Comparison of ENCODE assay signal across 30 mouse cellular contexts in genomic region chr4:121090211-121090610, GRCm38 (mm10). TPM values are rescaled to one million over a fixed set of nuclear protein-coding genes. Genes with fewer than 3 reads are reported as not detected.
A peak's percentile ranks its signal among the peaks of the same experiment; 100 is the strongest.
DNase-seq lines count a peak whose midpoint lies in the region; ATAC-seq lines count a peak whose summit lies in the region.
"Had no signal": no experiment of that assay in that cellular context is flagged by ENCODE, and none has a peak within 500 bp of the region (broad histone marks: within the 10 kb centered on the region; RNA-seq: fewer than 3 reads in every experiment).

No protein-coding gene starts in this region.

- no peak overlapping the region for H3K27ac ChIP-seq in kidney, embryonic 14.5 days (ENCODE audit: low read depth, low read length)
- H3K27ac ChIP-seq: embryonic facial prominence, embryonic 10.5 days; embryonic facial prominence, embryonic 13.5 days; forebrain, embryonic 12.5 days; forebrain, embryonic 15.5 days; hindbrain, embryonic 10.5 days; hindbrain, embryonic 13.5 days had no signal

- no peak for ATAC-seq in kidney, embryonic 14.5 days (ENCODE audit: low FRiP score, low TSS enrichment)
- ATAC-seq: forebrain, embryonic 15.5 days; hindbrain, embryonic 16.5 days; Patski had no signal

- H3K4me1 ChIP-seq in kidney, embryonic 14.5 days (ENCODE audit: control insufficient read depth, insufficient read depth, low read length) = no peaks in the 10 kb centered on the region
- H3K4me1 ChIP-seq: embryonic facial prominence, embryonic 10.5 days; embryonic facial prominence, embryonic 13.5 days; forebrain, embryonic 12.5 days; forebrain, embryonic 15.5 days; hindbrain, embryonic 10.5 days; hindbrain, embryonic 13.5 days had no signal

- DNase-seq in kidney, adult 11 months = peak; percentile 52
- no peak for DNase-seq in kidney, postnatal 4 days
- DNase-seq in kidney, adult 8-10 months = peak; percentile 33 to 37
- DNase-seq in kidney, postnatal 14 days = peak; percentile 21
- DNase-seq in cerebellum, postnatal 14 days = no peak
- DNase-seq in natural killer cell, adult 2 months (ENCODE audit: low spot score in 2 of 2) = no peak
- DNase-seq: adrenal gland, postnatal 10 days; adrenal gland, postnatal 36 days; B cell, adult 2 months; cerebellum, adult 18-20 months; cerebellum, adult 9-11 months; cerebellum, postnatal 36 days; embryo, embryonic 11 days; gastrocnemius, postnatal 25 days had no signal

- H3K4me3 ChIP-seq in kidney, embryonic 14.5 days (ENCODE audit: low read length) = no peak overlapping the region
- H3K4me3 ChIP-seq: embryonic facial prominence, embryonic 10.5 days; embryonic facial prominence, embryonic 13.5 days; erythroblast, embryonic 14.5 days; forebrain, embryonic 12.5 days; forebrain, embryonic 15.5 days; hindbrain, embryonic 10.5 days; hindbrain, embryonic 13.5 days had no signal

- no peak overlapping the region for H3K9ac ChIP-seq in kidney, embryonic 14.5 days (ENCODE audit: low read depth, low read length)
- H3K9ac ChIP-seq: embryonic facial prominence, embryonic 13.5 days; forebrain, embryonic 12.5 days; forebrain, embryonic 15.5 days; hindbrain, embryonic 13.5 days had no signal

- 88% methylated on average over 4 of the region's 4 CpGs for WGBS in kidney, embryonic 14.5 days

- H3K36me3 ChIP-seq in kidney, embryonic 14.5 days (ENCODE audit: control insufficient read depth, insufficient read depth, low read length) = peaks cover 57% of the 10 kb centered on the region

- H3K9me3 ChIP-seq in kidney, embryonic 14.5 days (ENCODE audit: control insufficient read depth, low read length) = no peaks in the 10 kb centered on the region
- H3K9me3 ChIP-seq: embryonic facial prominence, embryonic 10.5 days; embryonic facial prominence, embryonic 13.5 days; forebrain, embryonic 12.5 days; forebrain, embryonic 15.5 days; G1E; hindbrain, embryonic 10.5 days; hindbrain, embryonic 13.5 days had no signal

- no peak overlapping the region for H3K4me2 ChIP-seq in kidney, embryonic 14.5 days (replicated peaks; ENCODE audit: low read depth, low read length)
- H3K4me2 ChIP-seq: embryonic facial prominence, embryonic 13.5 days; forebrain, embryonic 12.5 days; forebrain, embryonic 15.5 days; heart, embryonic 11.5 days; hindbrain, embryonic 13.5 days had no signal

- no peaks in the 10 kb centered on the region for H3K27me3 ChIP-seq in kidney, embryonic 14.5 days (ENCODE audit: control insufficient read depth, insufficient read depth, low read length)
- H3K27me3 ChIP-seq: CH12.LX; embryonic facial prominence, embryonic 13.5 days; forebrain, embryonic 12.5 days; forebrain, embryonic 15.5 days; hindbrain, embryonic 13.5 days; Patski had no signal

RNA-seq across cellular contexts. Expression of gene Zmpste24, which starts 7.8 kb away (rescaled TPM):
- polyA plus RNA-seq in kidney, embryonic 14.5 days (2014; fragmentation: Nextera tagmentation; extraction: Ambion mirVana) = 20.6 and 28.5 TPM in 2 replicates

RNA-seq across cellular contexts. Expression of gene Tmco2, which starts 18.8 kb away (rescaled TPM):
- not detected in 2 replicates for polyA plus RNA-seq in kidney, embryonic 14.5 days (2014; fragmentation: Nextera tagmentation; extraction: Ambion mirVana)
- polyA plus RNA-seq: cortical plate, adult 2 months; embryonic facial prominence, embryonic 10.5 days; embryonic facial prominence, embryonic 13.5 days; erythroblast, embryonic 14.5 days; forebrain, embryonic 12.5 days; forebrain, embryonic 15.5 days; G1E; heart, embryonic 11.5 days; heart, embryonic 14.5 days; heart, postnatal 0 days; hindbrain, embryonic 10.5 days; hindbrain, embryonic 13.5 days; hindbrain, embryonic 16.5 days; Patski had no signal

RNA-seq across cellular contexts. Expression of gene Col9a2, which starts 51.0 kb away (rescaled TPM):
- 1.7 and 3.2 TPM in 2 replicates for polyA plus RNA-seq in kidney, embryonic 14.5 days (2014; fragmentation: Nextera tagmentation; extraction: Ambion mirVana)
- polyA plus RNA-seq: G1E had no signal

Comparison
In these comparisons a context has a peak if more than half of its experiments do, and no peak if none do; other contexts are left out.
1. DNase-seq: peak in kidney, adult 11 months (single experiment), kidney, adult 8-10 months (2 of 2) and kidney, postnatal 14 days (single experiment); none in kidney, postnatal 4 days (0 of 2), cerebellum, postnatal 14 days (0 of 2) and natural killer cell, adult 2 months (0 of 2).